In genomic region chr13:65241627-65242318, GRCm38 (mm10) we compare ENCODE assay signal across 8 mouse cellular contexts. TPM values are rescaled to one million over a fixed set of nuclear protein-coding genes. Genes with fewer than 3 reads are reported as not detected.
A peak's percentile ranks its signal among the peaks of the same experiment; 100 is the strongest.
DNase-seq lines count a peak whose midpoint lies in the region; ATAC-seq lines count a peak whose summit lies in the region.

No protein-coding gene starts in this region.

- H3K36me3 ChIP-seq in kidney, embryonic 15.5 days = peaks cover 22% of the 10 kb centered on the region
- H3K36me3 ChIP-seq in limb, embryonic 12.5 days = peaks cover 21% of the 10 kb centered on the region
- H3K36me3 ChIP-seq in midbrain, embryonic 15.5 days (replicated peaks) = peaks cover 6% of the 10 kb centered on the region; the same call in 1 of the 2 replicates

- WGBS in kidney, embryonic 15.5 days = 2% methylated on average over 51 of the region's 51 CpGs
- WGBS in limb, embryonic 12.5 days = 3% methylated on average over 51 of the region's 51 CpGs
- WGBS in midbrain, embryonic 15.5 days = 3% methylated on average over 51 of the region's 51 CpGs

- H3K27ac ChIP-seq in kidney, embryonic 15.5 days = peak overlapping the region; percentile 96
- H3K27ac ChIP-seq in limb, embryonic 12.5 days = peak overlapping the region; percentile 93
- peak overlapping the region; percentile 93 for H3K27ac ChIP-seq in midbrain, embryonic 15.5 days

- peak overlapping the region; percentile 96 for H3K4me2 ChIP-seq in kidney, embryonic 15.5 days
- peak overlapping the region; percentile 98 for H3K4me2 ChIP-seq in limb, embryonic 12.5 days
- peak overlapping the region; percentile 100 for H3K4me2 ChIP-seq in midbrain, embryonic 15.5 days

- peak; percentile 30 for ATAC-seq in kidney, embryonic 15.5 days (replicated peaks; ENCODE audit: low FRiP score)
- ATAC-seq in erythroid progenitor cell, adult 5-6 weeks (replicated peaks; ENCODE audit: low FRiP score, poor library complexity, severe bottlenecking) = peak; percentile 48
- peak; percentile 0; the same call in 1 of the 2 replicates for ATAC-seq in limb, embryonic 12.5 days (ENCODE audit: insufficient number of reproducible peaks, insufficient read depth, low FRiP score, low TSS enrichment, low read depth)
- ATAC-seq in midbrain, embryonic 15.5 days (replicated peaks) = no peak; the same call in 1 of the 2 replicates

- DNase-seq in kidney, postnatal 10 days = no peak
- DNase-seq in MN1 (ENCODE audit: low spot score) = peak; percentile 14
- peak; percentile 64 for DNase-seq in yolk sac, embryonic 10.5 days (ENCODE audit: low spot score)
- no peak for DNase-seq in kidney, postnatal 14 days

- H3K9ac ChIP-seq in kidney, embryonic 15.5 days = peak overlapping the region; percentile 59
- H3K9ac ChIP-seq in limb, embryonic 12.5 days (replicated peaks) = peak overlapping the region; percentile 73
- H3K9ac ChIP-seq in midbrain, embryonic 15.5 days = peak overlapping the region; percentile 60

- no peaks in the 10 kb centered on the region for H3K27me3 ChIP-seq in kidney, embryonic 15.5 days
- no peaks in the 10 kb centered on the region for H3K27me3 ChIP-seq in limb, embryonic 12.5 days
- H3K27me3 ChIP-seq in midbrain, embryonic 15.5 days (replicated peaks) = no peaks in the 10 kb centered on the region

- peaks cover 22% of the 10 kb centered on the region for H3K9me3 ChIP-seq in kidney, embryonic 15.5 days (replicated peaks)
- H3K9me3 ChIP-seq in limb, embryonic 12.5 days = peaks cover 29% of the 10 kb centered on the region
- 0 out of 2 replicates have a peak, but pooled peaks cover 3% of the 10 kb centered on the region for H3K9me3 ChIP-seq in midbrain, embryonic 15.5 days

- peak overlapping the region; percentile 85 for H3K4me3 ChIP-seq in kidney, embryonic 15.5 days (replicated peaks)
- peak overlapping the region; percentile 77 for H3K4me3 ChIP-seq in limb, embryonic 12.5 days (replicated peaks)
- peak overlapping the region; percentile 74 for H3K4me3 ChIP-seq in midbrain, embryonic 15.5 days

- peaks cover 16% of the 10 kb centered on the region for H3K4me1 ChIP-seq in kidney, embryonic 15.5 days
- H3K4me1 ChIP-seq in limb, embryonic 12.5 days (replicated peaks) = peaks cover 6% of the 10 kb centered on the region
- peaks cover 18% of the 10 kb centered on the region for H3K4me1 ChIP-seq in midbrain, embryonic 15.5 days

RNA-seq across cellular contexts. Expression of gene Gm10775, which starts 17.6 kb away (rescaled TPM):
- not detected in 2 replicates for polyA plus RNA-seq in kidney, embryonic 15.5 days (2015; fragmentation: Nextera tagmentation; extraction: Ambion mirVana)
- total RNA-seq in erythroid progenitor cell, adult 5-6 weeks (2015; ENCODE audit: low replicate concordance) = not detected in 2 replicates
- total RNA-seq in erythroid progenitor cell, adult 5-6 weeks (2017; ENCODE audit: low replicate concordance) = not detected in 2 replicates
- not detected in 2 replicates for polyA plus RNA-seq in limb, embryonic 12.5 days (2016; fragmentation: Nextera tagmentation; extraction: Ambion mirVana)
- 0.14 TPM in 1 of 2 replicates, not detected in the other for polyA plus RNA-seq in midbrain, embryonic 15.5 days (2015; fragmentation: Nextera tagmentation; extraction: Ambion mirVana)

RNA-seq across cellular contexts. Expression of gene Nlrp4f, which starts 36.0 kb away (rescaled TPM):
- not detected in 2 replicates for polyA plus RNA-seq in kidney, embryonic 15.5 days (2015; fragmentation: Nextera tagmentation; extraction: Ambion mirVana)
- not detected in 2 replicates for total RNA-seq in erythroid progenitor cell, adult 5-6 weeks (2015; ENCODE audit: low replicate concordance)
- not detected in 2 replicates for total RNA-seq in erythroid progenitor cell, adult 5-6 weeks (2017; ENCODE audit: low replicate concordance)
- polyA plus RNA-seq in limb, embryonic 12.5 days (2016; fragmentation: Nextera tagmentation; extraction: Ambion mirVana) = 0.05 and 0.11 TPM in 2 replicates
- 0.22 TPM in 1 of 2 replicates, not detected in the other for polyA plus RNA-seq in midbrain, embryonic 15.5 days (2015; fragmentation: Nextera tagmentation; extraction: Ambion mirVana)

RNA-seq across cellular contexts. Expression of gene Zfp369, which starts 36.8 kb away (rescaled TPM):
- polyA plus RNA-seq in kidney, embryonic 15.5 days (2015; fragmentation: Nextera tagmentation; extraction: Ambion mirVana) = 10.4 and 11.0 TPM in 2 replicates
- 11.5 and 23.9 TPM in 2 replicates for total RNA-seq in erythroid progenitor cell, adult 5-6 weeks (2015; ENCODE audit: low replicate concordance)
- total RNA-seq in erythroid progenitor cell, adult 5-6 weeks (2017; ENCODE audit: low replicate concordance) = 7.4 and 15.5 TPM in 2 replicates
- 19.4 and 20.5 TPM in 2 replicates for polyA plus RNA-seq in limb, embryonic 12.5 days (2016; fragmentation: Nextera tagmentation; extraction: Ambion mirVana)
- polyA plus RNA-seq in midbrain, embryonic 15.5 days (2015; fragmentation: Nextera tagmentation; extraction: Ambion mirVana) = 15.4 and 18.2 TPM in 2 replicates

Comparison
In these comparisons a context has a peak if more than half of its experiments do, and no peak if none do; other contexts are left out.
1. DNase-seq: peak in MN1 (single experiment) and yolk sac, embryonic 10.5 days (single experiment); none in kidney, postnatal 10 days (single experiment) and kidney, postnatal 14 days (single experiment).
2. Peak in every context shown above with its lines, with median percentiles within 50 percentile points of each other: H3K27ac ChIP-seq, H3K4me2 ChIP-seq, H3K4me3 ChIP-seq and H3K9ac ChIP-seq.